Mouse (Mus musculus): ENCODE results near the gene Grem1. TPM values are rescaled to one million over a fixed set of nuclear protein-coding genes. Genes with fewer than 3 reads are reported as not detected.
A peak's percentile ranks its signal among the peaks of the same experiment; 100 is the strongest.

Gene Grem1
- polyA plus RNA-seq, 1 experiment from 2014 or later: 2.7 TPM

DNA sequence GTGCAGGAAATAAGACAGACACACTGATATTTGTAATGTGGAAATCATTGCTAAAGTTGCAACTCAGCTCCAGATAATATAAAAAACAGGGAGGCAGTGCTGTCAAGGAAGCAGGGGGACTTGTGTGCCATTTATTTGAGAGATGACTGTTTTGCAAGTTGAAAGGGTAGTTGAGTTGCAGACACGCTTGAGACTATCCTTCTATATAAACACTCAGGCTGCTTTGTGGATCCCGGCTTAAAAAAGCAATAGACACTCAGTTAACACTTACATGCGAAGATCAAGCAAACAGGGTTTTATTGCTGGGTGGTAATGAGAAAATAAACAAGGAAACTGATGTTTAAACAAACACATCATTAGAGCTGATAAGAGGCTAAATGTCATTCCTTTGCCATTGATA lies 26.4 kb upstream of the Grem1 start:
- Histone ChIP-seq H3K9ac (replicated peaks) (no peak overlapping the region), H3K4me2 (no peak overlapping the region), H3K4me3 (replicated peaks) (no peak overlapping the region), H3K36me3 (peaks cover 23% of the 10 kb centered on the region), H3K27ac (replicated peaks) (no peak overlapping the region), H3K9me3 (replicated peaks) (no peaks in the 10 kb centered on the region), H3K4me1 (no peaks in the 10 kb centered on the region), H3K27me3 (replicated peaks) (no peaks in the 10 kb centered on the region)
- 55% methylated on average over 3 of the region's 3 CpGs for WGBS
- no peak for ATAC-seq (ENCODE audit: low FRiP score)

GRCm38 (mm10) chr2:113781521-113781920 lies 23.1 kb upstream of the Grem1 start:
- H3K9ac ChIP-seq (replicated peaks): no peak overlapping the region
- no peaks in the 10 kb centered on the region for H3K4me1 ChIP-seq
- no peak for ATAC-seq (ENCODE audit: low FRiP score)
- no peak overlapping the region for H3K4me2 ChIP-seq
- whole genome bisulfite sequencing: 88% methylated on average over 4 of the region's 4 CpGs
- H3K9me3 ChIP-seq (replicated peaks): no peaks in the 10 kb centered on the region
- no peak overlapping the region for H3K4me3 ChIP-seq (replicated peaks)
- peaks cover 7% of the 10 kb centered on the region; the same call in 1 of the 2 replicates for H3K36me3 ChIP-seq
- no peaks in the 10 kb centered on the region for H3K27me3 ChIP-seq (replicated peaks)
- H3K27ac ChIP-seq (replicated peaks): no peak overlapping the region

DNA sequence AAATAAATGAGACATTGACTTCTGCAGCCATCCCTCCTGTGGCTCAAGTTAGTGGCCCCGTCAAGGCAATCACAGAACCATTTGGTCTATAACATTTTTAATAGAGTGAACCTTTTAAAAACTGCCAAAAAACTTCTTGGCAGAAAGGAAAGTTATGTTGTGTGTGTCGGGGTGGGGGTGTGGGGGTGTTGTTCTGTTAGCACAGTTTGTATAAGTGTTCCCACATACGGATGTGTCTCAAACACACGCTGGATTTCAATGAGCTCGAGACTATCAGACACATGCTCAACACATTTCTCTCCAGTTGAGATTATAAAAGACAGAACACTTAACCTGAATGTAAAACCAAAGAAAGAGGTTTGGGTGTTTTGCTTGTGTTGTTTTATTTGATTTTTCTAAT lies 22.7 kb upstream of the Grem1 start:
- H3K4me1 ChIP-seq: no peaks in the 10 kb centered on the region
- H3K4me2 ChIP-seq: no peak overlapping the region
- H3K36me3 ChIP-seq: peaks cover 7% of the 10 kb centered on the region; the same call in 1 of the 2 replicates
- H3K27ac ChIP-seq (replicated peaks): no peak overlapping the region
- H3K4me3 ChIP-seq (replicated peaks): no peak overlapping the region
- ATAC-seq (ENCODE audit: low FRiP score): no peak
- H3K27me3 ChIP-seq (replicated peaks): no peaks in the 10 kb centered on the region
- H3K9ac ChIP-seq (replicated peaks): no peak overlapping the region
- H3K9me3 ChIP-seq (replicated peaks): no peaks in the 10 kb centered on the region
- WGBS: 93% methylated on average over 5 of the region's 5 CpGs

GRCm38 (mm10) chr2:113779336-113779735 lies 20.9 kb upstream of the Grem1 start:
- H3K4me2 ChIP-seq: no peak overlapping the region
- H3K9ac ChIP-seq (replicated peaks): no peak overlapping the region
- WGBS: 81% methylated on average over 3 of the region's 3 CpGs
- no peak overlapping the region for H3K4me3 ChIP-seq (replicated peaks)
- no peaks in the 10 kb centered on the region for H3K4me1 ChIP-seq
- H3K27me3 ChIP-seq (replicated peaks): no peaks in the 10 kb centered on the region
- H3K27ac ChIP-seq (replicated peaks): no peak overlapping the region
- peaks cover 7% of the 10 kb centered on the region; the same call in 1 of the 2 replicates for H3K36me3 ChIP-seq
- ATAC-seq (ENCODE audit: low FRiP score): no peak
- no peaks in the 10 kb centered on the region for H3K9me3 ChIP-seq (replicated peaks)

- H3K27me3 ChIP-seq (replicated peaks): no peaks in the 10 kb centered on the region
- H3K27ac ChIP-seq (replicated peaks): no peak overlapping the region
- no peaks in the 10 kb centered on the region for H3K9me3 ChIP-seq (replicated peaks)
- H3K4me2 ChIP-seq: no peak overlapping the region
- H3K9ac ChIP-seq (replicated peaks): no peak overlapping the region
- WGBS: 78% methylated on average over 6 of the region's 6 CpGs
- no peak for ATAC-seq (ENCODE audit: low FRiP score)
- H3K4me3 ChIP-seq (replicated peaks): no peak overlapping the region
- no peaks in the 10 kb centered on the region for H3K4me1 ChIP-seq
- peaks cover 10% of the 10 kb centered on the region; the same call in 1 of the 2 replicates for H3K36me3 ChIP-seq
These were observed 19.6 kb upstream of the Grem1 start for GRCm38 (mm10) chr2:113778036-113778435.

DNA sequence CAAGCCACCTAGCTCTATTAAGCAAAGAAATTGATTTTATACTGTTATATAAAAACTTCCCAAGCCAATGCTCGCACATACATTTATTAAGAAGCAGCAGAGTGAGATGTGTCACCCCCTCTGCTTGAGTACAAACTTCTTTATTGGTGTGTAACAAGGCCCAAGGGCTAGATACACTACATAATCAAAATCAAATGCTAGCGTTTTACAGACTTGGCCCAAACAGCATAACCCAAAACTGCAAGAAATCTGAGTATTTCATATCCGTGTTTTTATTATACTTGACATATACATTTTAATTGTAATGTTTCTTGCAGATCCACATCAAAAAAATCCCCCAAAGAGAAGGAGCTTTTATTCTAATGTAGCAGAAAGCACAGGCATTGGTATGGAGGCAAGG lies 17.9 kb upstream of the Grem1 start:
- H3K27ac ChIP-seq (replicated peaks): no peak overlapping the region
- WGBS: 77% methylated on average over 3 of the region's 3 CpGs

DNA sequence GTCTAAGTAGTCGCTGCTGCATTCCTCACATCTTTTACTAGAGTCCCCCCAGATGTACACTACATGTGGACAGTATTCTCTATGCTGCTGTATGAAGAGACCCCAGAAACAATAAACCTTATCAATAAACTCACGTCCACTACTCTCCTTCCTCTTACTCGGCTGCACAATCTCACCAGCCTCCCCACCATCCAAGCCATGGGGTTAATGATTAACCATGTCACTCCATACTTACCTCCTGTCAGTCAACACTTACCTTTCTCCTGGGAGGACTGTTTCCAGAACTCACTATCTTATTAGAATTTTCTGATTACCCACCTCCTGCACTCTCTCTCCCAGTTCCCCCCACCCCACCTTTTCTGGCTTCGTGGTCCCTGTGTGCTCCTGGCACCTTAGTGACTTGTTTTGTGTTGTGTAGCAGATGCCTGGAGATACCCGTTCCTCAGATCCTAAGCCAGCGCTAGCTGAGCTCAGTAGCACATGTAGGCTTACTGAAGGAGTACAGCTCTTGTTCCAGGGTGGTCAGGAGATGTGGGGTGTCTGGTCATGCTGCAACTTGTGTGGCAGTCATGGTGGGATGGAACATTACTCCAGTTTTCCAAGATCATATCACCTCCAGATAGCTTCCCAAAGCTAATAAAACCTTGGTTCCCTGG lies 15.8 kb upstream of the Grem1 start:
- Histone ChIP-seq H3K9me3 (replicated peaks) (no peaks in the 10 kb centered on the region), H3K4me3 (replicated peaks) (no peak overlapping the region), H3K27ac (replicated peaks) (no peak overlapping the region), H3K9ac (replicated peaks) (no peak overlapping the region), H3K27me3 (replicated peaks) (no peaks in the 10 kb centered on the region), H3K36me3 (peaks cover 4% of the 10 kb centered on the region; the same call in 1 of the 2 replicates), H3K4me1 (no peaks in the 10 kb centered on the region), H3K4me2 (no peak overlapping the region)
- WGBS: 78% methylated on average over 6 of the region's 6 CpGs
- ATAC-seq (ENCODE audit: low FRiP score): no peak

More for the DNA sequence above, 17.9 kb upstream of the Grem1 start:
- no peaks in the 10 kb centered on the region for H3K9me3 ChIP-seq (replicated peaks)
- no peaks in the 10 kb centered on the region for H3K27me3 ChIP-seq (replicated peaks)
- peaks cover 10% of the 10 kb centered on the region; the same call in 1 of the 2 replicates for H3K36me3 ChIP-seq
- no peaks in the 10 kb centered on the region for H3K4me1 ChIP-seq
- no peak overlapping the region for H3K4me3 ChIP-seq (replicated peaks)
- no peak for ATAC-seq (ENCODE audit: low FRiP score)
- H3K4me2 ChIP-seq: no peak overlapping the region
- H3K9ac ChIP-seq (replicated peaks): no peak overlapping the region

GRCm38 (mm10) chr2:113768541-113769303 lies 10.3 kb upstream of the Grem1 start:
- Histone ChIP-seq H3K9me3 (replicated peaks) (no peaks in the 10 kb centered on the region), H3K36me3 (0 out of 2 replicates have a peak, but pooled peaks cover 2% of the 10 kb centered on the region), H3K4me2 (no peak overlapping the region), H3K4me1 (no peaks in the 10 kb centered on the region), H3K9ac (replicated peaks) (no peak overlapping the region), H3K4me3 (replicated peaks) (no peak overlapping the region), H3K27ac (replicated peaks) (no peak overlapping the region), H3K27me3 (replicated peaks) (no peaks in the 10 kb centered on the region)
- no peak for ATAC-seq (ENCODE audit: low FRiP score)
- 91% methylated on average over 8 of the region's 8 CpGs for WGBS

DNA sequence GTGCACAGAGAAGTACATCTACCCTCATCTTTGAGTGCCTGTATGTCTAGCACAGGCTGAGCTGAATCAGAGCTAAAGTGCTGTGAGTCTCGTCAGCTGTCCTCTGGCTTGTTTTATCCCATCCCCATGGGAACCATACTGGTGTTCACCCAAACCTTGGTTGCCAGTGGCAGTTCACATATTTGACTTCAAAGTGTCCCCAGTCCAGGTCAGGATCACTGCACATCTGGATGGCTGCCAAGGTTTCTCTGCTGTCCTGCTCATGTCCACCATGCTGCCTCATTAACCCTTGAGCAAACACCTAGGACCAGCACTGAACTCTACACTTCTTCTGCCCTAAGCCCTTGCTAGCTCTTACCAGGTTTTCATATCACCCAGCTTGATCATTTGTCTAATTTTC lies 7.4 kb upstream of the Grem1 start:
- WGBS: 52% methylated on average over 1 of the region's 1 CpGs

DNA sequence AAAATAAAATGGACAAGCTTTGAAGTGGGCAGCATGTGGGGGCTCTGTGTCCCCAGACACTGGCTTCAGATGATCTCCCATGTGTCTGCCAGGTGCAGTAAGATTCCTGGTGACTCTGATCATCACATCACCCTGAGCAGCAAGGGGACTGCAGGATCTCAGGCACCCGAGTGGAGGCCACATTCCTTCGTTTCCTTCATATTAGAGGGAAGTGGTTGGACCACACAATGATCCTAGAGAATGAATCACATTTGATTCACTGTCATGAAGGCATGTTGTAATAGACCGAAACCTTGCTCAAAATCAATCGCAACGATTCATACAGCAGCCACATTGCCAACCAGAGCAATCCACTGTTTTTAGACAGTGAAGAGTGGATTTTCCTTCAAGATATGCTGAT lies 6.5 kb upstream of the Grem1 start:
- no peak overlapping the region for H3K4me3 ChIP-seq (replicated peaks)
- ATAC-seq (ENCODE audit: low FRiP score): no peak
- no peak overlapping the region for H3K9ac ChIP-seq (replicated peaks)
- H3K9me3 ChIP-seq (replicated peaks): no peaks in the 10 kb centered on the region
- WGBS: 83% methylated on average over 5 of the region's 5 CpGs
- no peaks in the 10 kb centered on the region for H3K4me1 ChIP-seq
- H3K36me3 ChIP-seq: peaks cover 2% of the 10 kb centered on the region; the same call in 1 of the 2 replicates
- peaks cover 2% of the 10 kb centered on the region; the same call in 1 of the 2 replicates for H3K27me3 ChIP-seq (replicated peaks)
- no peak overlapping the region for H3K27ac ChIP-seq (replicated peaks)
- H3K4me2 ChIP-seq: no peak overlapping the region

More for the DNA sequence above, 7.4 kb upstream of the Grem1 start:
- no peaks in the 10 kb centered on the region for H3K27me3 ChIP-seq (replicated peaks)
- peaks cover 2% of the 10 kb centered on the region; the same call in 1 of the 2 replicates for H3K36me3 ChIP-seq
- H3K4me2 ChIP-seq: no peak overlapping the region
- no peaks in the 10 kb centered on the region for H3K4me1 ChIP-seq
- no peaks in the 10 kb centered on the region for H3K9me3 ChIP-seq (replicated peaks)
- no peak overlapping the region for H3K4me3 ChIP-seq (replicated peaks)
- no peak for ATAC-seq (ENCODE audit: low FRiP score)
- H3K27ac ChIP-seq (replicated peaks): no peak overlapping the region
- no peak overlapping the region for H3K9ac ChIP-seq (replicated peaks)

DNA sequence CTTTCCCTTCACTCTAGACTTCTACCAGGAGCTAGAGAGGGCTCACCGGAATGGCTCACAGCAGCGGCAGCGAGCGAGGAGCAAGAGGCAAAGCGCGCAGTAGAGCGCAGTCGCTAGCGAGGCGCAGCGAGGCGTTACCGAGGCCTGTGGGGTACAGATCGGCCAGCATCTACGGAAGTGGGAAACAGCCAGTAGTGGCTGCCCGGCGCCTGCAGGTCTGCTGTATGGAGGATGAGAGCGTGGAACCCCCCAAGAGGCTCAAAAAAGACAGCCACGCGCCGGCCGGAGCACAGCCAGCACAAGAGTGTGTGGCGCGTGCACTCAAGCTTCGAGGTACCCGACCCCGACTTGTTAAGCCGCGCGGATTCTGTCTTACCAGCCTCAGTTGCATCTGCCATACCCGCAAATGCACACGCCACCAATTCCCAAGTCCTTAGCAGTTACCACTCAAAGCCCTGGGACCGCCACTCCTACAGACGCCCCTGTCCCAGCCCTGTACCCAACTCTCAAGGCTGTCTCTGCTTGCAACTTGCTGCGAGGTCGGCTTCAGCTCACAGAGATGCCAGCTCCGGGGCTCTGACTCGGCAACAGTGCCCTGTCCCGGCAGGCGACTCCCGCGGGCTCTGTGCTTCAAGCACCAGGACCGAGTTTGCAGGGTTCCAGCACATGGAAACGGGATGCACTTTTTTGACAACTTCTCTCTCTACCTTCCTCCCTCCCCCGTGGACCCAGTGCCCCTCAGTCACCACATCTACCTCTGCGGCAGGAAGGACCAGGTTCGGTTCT lies 728 bp downstream of the Grem1 start:
- H3K36me3 ChIP-seq: no peaks in the 10 kb centered on the region; the same call in 1 of the 2 replicates
- no peaks in the 10 kb centered on the region for H3K9me3 ChIP-seq (replicated peaks)
- under 1% methylated on average over 47 of the region's 47 CpGs for WGBS
- peak overlapping the region; percentile 59 for H3K4me3 ChIP-seq (replicated peaks)
- no peak overlapping the region for H3K27ac ChIP-seq (replicated peaks)
- H3K27me3 ChIP-seq (replicated peaks): peaks cover 18% of the 10 kb centered on the region
- peak overlapping the region; percentile 96 for H3K4me2 ChIP-seq
- peak overlapping the region; percentile 55 for H3K9ac ChIP-seq (replicated peaks)
- peaks cover 25% of the 10 kb centered on the region for H3K4me1 ChIP-seq
- peak; percentile 65 for ATAC-seq (ENCODE audit: low FRiP score)

All from neural tube, embryonic 15.5 days (tissue).